Mouse (Mus musculus) heart, adult 2 months (tissue): ENCODE data around the gene Tcte1. TPM values are rescaled to one million over a fixed set of nuclear protein-coding genes. Genes with fewer than 3 reads are reported as not detected.

Experiments
- DNase-seq, 2 experiments: peaks; one replicate each; pipeline ENCODE4 v3.0.0; 2021
- H3K27ac ChIP-seq: fragments of 200-600 bp; 2 replicates; pipeline ENCODE4 v1.8.1; 2022
- H3K27me3 ChIP-seq: fragments of 200-500 bp; 2 replicates; pipeline ENCODE4 v1.6.1; 2012; ENCODE audit warnings: mild to moderate bottlenecking, low read length, inconsistent platforms, mixed read lengths; ENCODE audit not compliant: control insufficient read depth, insufficient read depth
- H3K36me3 ChIP-seq: fragments of 200-500 bp; 2 replicates; pipeline ENCODE4 v1.6.1; 2012; ENCODE audit warnings: low read length, inconsistent platforms; ENCODE audit not compliant: control insufficient read depth, insufficient read depth
- H3K4me1 ChIP-seq: fragments of 200-500 bp; 2 replicates; pipeline ENCODE4 v1.6.1; 2011; ENCODE audit warnings: low read length; ENCODE audit not compliant: control insufficient read depth, insufficient read depth
- H3K4me3 ChIP-seq: fragments of 200-600 bp; 2 replicates; pipeline ENCODE4 v1.8.1; 2022
- H3K79me2 ChIP-seq: fragments of 200-500 bp; replicated peaks from 2 replicates; pipeline ENCODE4 v1.6.1; 2012; ENCODE audit warnings: mild to moderate bottlenecking, inconsistent platforms, low read length, moderate library complexity, mixed read lengths; ENCODE audit not compliant: control insufficient read depth, insufficient read depth
- H3K9ac ChIP-seq: fragments of 200-500 bp; 2 replicates; pipeline ENCODE4 v1.6.1; 2012; ENCODE audit warnings: low read depth, mild to moderate bottlenecking, control low read depth, inconsistent platforms, low read length, mixed read lengths
- CTCF ChIP-seq: fragments of 200-600 bp; IDR thresholded peaks from 2 replicates; pipeline ENCODE4 v1.8.1; 2022; ENCODE audit warnings: antibody characterized with exemption, mild to moderate bottlenecking, moderate library complexity
- EP300 ChIP-seq: fragments of 200-500 bp; IDR thresholded peaks from 2 replicates; pipeline ENCODE4 v1.6.1; 2011; ENCODE audit warnings: low read depth, low read length, control low read depth; ENCODE audit not compliant: insufficient read depth
- POLR2A ChIP-seq: fragments of 200-500 bp; IDR thresholded peaks from 2 replicates; pipeline ENCODE4 v1.6.1; 2011; ENCODE audit warnings: mild to moderate bottlenecking, low read depth, low read length, control low read depth; ENCODE audit not compliant: insufficient read depth
- whole genome bisulfite sequencing: fragments of 180-500 bp; shearing (Covaris S2); methylation state at CpG from one replicate; pipeline ENCODE4 v1.1.7; 2018; 5-methylcytosine and 5-hydroxymethylcytosine counted together
- intact Hi-C: fragments of 180-260 bp; cut with DNase I; formaldehyde crosslinking; loops from one replicate; pipeline ENCODE4 v1.15.1; 2025
- polyA plus RNA-seq: library from polyadenylated mRNA; depleted of rRNA; stranded (reverse); fragments of >200 nt; gene quantifications from 2 replicates; pipeline ENCODE4 v1.2.3, GENCODE M21; 2012
- total RNA-seq, 2 experiments: library from RNA; stranded (reverse); gene quantifications; 2 replicates each; pipeline ENCODE4 v1.2.3; 2021

Gene Tcte1
- total and polyA plus RNA-seq, 3 experiments, result 0.90 TPM; not detected in 2

GRCm38 (mm10) chr17:45498397-45498796 is 24.8 kb upstream of the Tcte1 start:
- intact Hi-C loops, result no loop called here
- 52% methylated on average over 13 of the region's 13 CpGs for WGBS
- Histone ChIP-seq H3K4me3 (no peak overlapping the region), H3K4me1 (no peaks in the 10 kb centered on the region), H3K36me3 (no peaks in the 10 kb centered on the region), H3K79me2 (no peaks in the 10 kb centered on the region), H3K27ac (no peak overlapping the region), H3K27me3 (no peaks in the 10 kb centered on the region), H3K9ac (no peak overlapping the region)
- DNase-seq, result peak in 1 of 2 experiments; percentile 30
- TF ChIP-seq POLR2A, result no peak
- TF ChIP-seq EP300, result 0 out of 2 replicates have a peak, but pooled peaks have one; percentile 8

DNA sequence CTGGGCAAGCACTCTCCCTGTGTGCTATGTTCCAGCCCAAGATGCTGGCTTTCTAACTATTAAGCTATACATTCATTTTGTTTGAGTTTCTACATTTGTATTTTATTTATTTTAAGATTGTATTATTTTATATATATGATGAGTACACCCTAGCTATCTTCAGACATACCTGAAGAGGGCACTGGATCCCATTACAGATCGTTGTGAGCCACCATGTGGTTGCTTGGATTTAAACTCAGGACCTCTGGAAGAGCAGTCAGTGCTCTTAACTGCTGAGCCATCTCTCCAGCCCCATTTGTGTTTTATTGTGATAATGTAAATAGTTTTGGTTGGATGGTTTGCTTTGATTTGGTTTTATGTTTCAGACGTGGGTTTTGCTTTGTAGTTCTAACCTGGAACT is 23.7 kb upstream of the Tcte1 start:
- Histone ChIP-seq H3K79me2 (no peaks in the 10 kb centered on the region), H3K27me3 (no peaks in the 10 kb centered on the region), H3K4me1 (no peaks in the 10 kb centered on the region), H3K27ac (no peak overlapping the region), H3K4me3 (no peak overlapping the region), H3K9ac (no peak overlapping the region), H3K36me3 (no peaks in the 10 kb centered on the region)
- TF ChIP-seq CTCF (no peak), EP300 (no peak), POLR2A (no peak)
- WGBS, result 63% methylated on average over 2 of the region's 2 CpGs
- no peak for DNase-seq
- intact Hi-C loops, result no loop called here

- no peaks in the 10 kb centered on the region for H3K79me2 ChIP-seq
- H3K9ac ChIP-seq, result no peak overlapping the region
- WGBS, result 46% methylated on average over 4 of the region's 4 CpGs
- no peaks in the 10 kb centered on the region for H3K27me3 ChIP-seq
- no peaks in the 10 kb centered on the region for H3K4me1 ChIP-seq
- TF ChIP-seq EP300 (no peak), CTCF (no peak), POLR2A (no peak)
- intact Hi-C loops, result no loop called here
- H3K4me3 ChIP-seq, result no peak overlapping the region
- no peak overlapping the region for H3K27ac ChIP-seq
- no peak for DNase-seq
- H3K36me3 ChIP-seq, result no peaks in the 10 kb centered on the region
These were observed 22.3 kb upstream of the Tcte1 start for GRCm38 (mm10) chr17:45500981-45501380.

DNA sequence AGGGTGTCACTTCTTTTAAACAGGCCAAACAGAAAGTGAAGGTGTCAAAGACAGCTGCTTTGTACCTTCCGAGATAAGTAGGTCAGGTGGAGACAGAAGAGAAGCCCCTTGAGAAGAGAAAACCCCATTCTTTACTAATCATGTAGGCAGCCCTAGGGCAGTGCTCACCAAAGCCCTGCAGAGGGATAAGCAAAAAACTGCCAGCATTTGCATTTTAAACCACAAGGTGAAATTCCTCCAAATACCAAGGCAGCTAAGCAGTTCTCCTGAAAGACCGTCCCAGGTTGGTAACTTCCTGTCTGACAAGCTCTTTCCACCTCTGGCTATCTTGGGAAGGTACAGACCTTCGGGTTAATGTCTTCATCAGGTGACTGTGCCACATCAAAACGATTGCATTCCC is 20.9 kb upstream of the Tcte1 start:
- intact Hi-C loops, result no loop called here
- H3K27me3 ChIP-seq, result no peaks in the 10 kb centered on the region
- TF ChIP-seq POLR2A (no peak), CTCF (no peak), EP300 (no peak)
- DNase-seq, result no peak
- H3K36me3 ChIP-seq, result no peaks in the 10 kb centered on the region
- H3K9ac ChIP-seq, result no peak overlapping the region
- peaks cover under 1% of the 10 kb centered on the region for H3K4me1 ChIP-seq
- H3K79me2 ChIP-seq, result no peaks in the 10 kb centered on the region
- no peak overlapping the region for H3K4me3 ChIP-seq
- no peak overlapping the region for H3K27ac ChIP-seq
- 54% methylated on average over 4 of the region's 4 CpGs for WGBS

DNA sequence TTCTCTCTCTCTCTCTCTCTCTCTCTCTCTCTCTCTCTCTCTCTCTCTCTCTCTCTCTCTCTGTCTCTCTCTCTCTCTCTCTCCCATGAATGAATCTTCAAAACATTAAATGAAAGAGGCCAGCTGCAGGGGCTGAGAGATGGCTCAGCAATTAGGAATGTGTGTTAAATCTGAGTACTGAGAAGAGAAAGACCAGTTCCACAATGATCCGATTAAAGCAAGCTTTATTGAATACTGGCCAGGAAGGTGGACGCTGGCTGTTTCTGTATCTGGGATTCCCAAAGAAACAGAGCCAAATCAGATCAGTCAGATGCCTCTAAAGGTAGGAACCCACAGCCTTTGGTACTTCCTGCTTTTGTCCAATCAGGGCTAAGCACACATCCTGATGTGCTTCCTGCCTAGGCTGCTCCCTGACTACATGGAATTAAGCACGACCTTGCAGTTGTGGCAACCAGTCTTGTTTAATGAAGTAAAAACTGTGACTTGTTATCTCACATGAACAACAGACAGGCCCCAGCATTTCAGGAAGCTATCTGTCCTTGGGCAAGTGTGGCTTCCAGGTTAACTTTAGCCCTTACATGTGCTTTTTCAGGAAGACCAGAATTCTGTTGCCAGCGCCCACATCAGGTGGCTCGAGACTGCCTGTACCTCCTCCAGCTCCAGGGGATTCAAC is 19.8 kb upstream of the Tcte1 start:
- H3K27ac ChIP-seq, result no peak overlapping the region; the same call in 1 of the 2 replicates
- TF ChIP-seq POLR2A (no peak), CTCF (no peak), EP300 (no peak)
- intact Hi-C loops, result no loop called here
- H3K4me1 ChIP-seq, result peaks cover 2% of the 10 kb centered on the region
- H3K9ac ChIP-seq, result no peak overlapping the region
- no peaks in the 10 kb centered on the region for H3K79me2 ChIP-seq
- WGBS, result 30% methylated on average over 5 of the region's 5 CpGs
- no peak for DNase-seq
- no peak overlapping the region for H3K4me3 ChIP-seq
- no peaks in the 10 kb centered on the region for H3K36me3 ChIP-seq
- H3K27me3 ChIP-seq, result no peaks in the 10 kb centered on the region

- no peak overlapping the region for H3K27ac ChIP-seq
- intact Hi-C loops, result loop anchor here (2.0 kb wide), 2 partner anchors 49 to 71 kb away; partner anchors contain the start of gene Nfkbie
- no peaks in the 10 kb centered on the region for H3K79me2 ChIP-seq
- WGBS, result 60% methylated on average over 6 of the region's 6 CpGs
- H3K36me3 ChIP-seq, result no peaks in the 10 kb centered on the region
- no peak for DNase-seq
- TF ChIP-seq POLR2A, result no peak
- no peak for TF ChIP-seq EP300
- TF ChIP-seq CTCF, result no peak
- H3K4me3 ChIP-seq, result no peak overlapping the region
- H3K4me1 ChIP-seq, result peaks cover 2% of the 10 kb centered on the region
- no peak overlapping the region for H3K9ac ChIP-seq
- H3K27me3 ChIP-seq, result no peaks in the 10 kb centered on the region
These were observed 17.2 kb upstream of the Tcte1 start for GRCm38 (mm10) chr17:45505941-45506465.
